Mouse (Mus musculus) MEL (cell line): ENCODE results near the gene Zfyve9. TPM values are rescaled to one million over a fixed set of nuclear protein-coding genes. Genes with fewer than 3 reads are reported as not detected.

Source experiments
- DNase-seq: peaks from one replicate; pipeline ENCODE4 v3.0.0; 2011; ENCODE audit warnings: low read depth, low spot score
- H3K27ac ChIP-seq: 2 replicates; pipeline ENCODE4 v1.5.1; 2012; ENCODE audit warnings: low read depth, mild to moderate bottlenecking, control low read depth, low read length, moderate library complexity; ENCODE audit not compliant: control insufficient read depth
- H3K27me3 ChIP-seq, 2 experiments: fragments of 150-350 bp in 1 of 2; sonication (generic) in 1 of 2; 2 replicates each; pipeline ENCODE4 v1.6.1; 2012; ENCODE audit warnings: low read length in 2 of 2, mild to moderate bottlenecking in 2 of 2, improper control_type of control experiment in 1 of 2, moderate library complexity in 1 of 2; ENCODE audit not compliant: insufficient read depth in 2 of 2, control insufficient read depth in 1 of 2
- H3K36me3 ChIP-seq, 2 experiments: 2 replicates each; pipeline ENCODE4 v1.6.1; 2012 to 2014; ENCODE audit warnings: low read length in 2 of 2, improper control_type of control experiment in 1 of 2, inconsistent platforms in 1 of 2, mild to moderate bottlenecking in 1 of 2; ENCODE audit not compliant: insufficient read depth in 2 of 2, control insufficient read depth in 1 of 2
- H3K4me1 ChIP-seq, 2 experiments: fragments of 150-350 bp in 1 of 2; sonication (generic) in 1 of 2; 2 replicates each; pipeline ENCODE4 v1.6.1; 2012; ENCODE audit warnings: low read length in 2 of 2, improper control_type of control experiment in 1 of 2, mild to moderate bottlenecking in 1 of 2; ENCODE audit not compliant: insufficient read depth in 2 of 2, control insufficient read depth in 1 of 2
- H3K4me3 ChIP-seq, 2 experiments: fragments of 150-350 bp in 1 of 2; sonication (generic) in 1 of 2; 2 replicates each; pipeline ENCODE4 v1.5.1; 2012; ENCODE audit warnings: low read depth in 2 of 2, low read length in 2 of 2, mild to moderate bottlenecking in 2 of 2, moderate library complexity in 2 of 2, control low read depth in 1 of 2, improper control_type of control experiment in 1 of 2; ENCODE audit not compliant: control insufficient read depth in 1 of 2, insufficient read depth in 1 of 2
- H3K79me2 ChIP-seq: 2 replicates; pipeline ENCODE4 v1.6.1; 2012; ENCODE audit warnings: mild to moderate bottlenecking, low read length, moderate library complexity; ENCODE audit not compliant: control insufficient read depth, poor library complexity, insufficient read depth
- H3K9ac ChIP-seq: 2 replicates; pipeline ENCODE4 v1.6.1; 2012; ENCODE audit warnings: low read depth, mild to moderate bottlenecking, control low read depth, low read length, moderate library complexity; ENCODE audit not compliant: control insufficient read depth, poor library complexity, severe bottlenecking
- H3K9me3 ChIP-seq: fragments of 150-350 bp; sonication (generic); replicated peaks from 2 replicates; pipeline ENCODE4 v1.6.1; 2012; ENCODE audit warnings: mild to moderate bottlenecking, low read length, improper control_type of control experiment, moderate library complexity; ENCODE audit not compliant: insufficient read depth
- BHLHE40 ChIP-seq: IDR thresholded peaks from 2 replicates; pipeline ENCODE4 v1.6.1; 2012; ENCODE audit warnings: low read depth, mild to moderate bottlenecking, inconsistent platforms, low read length, improper control_type of control experiment, borderline replicate concordance
- CHD1 ChIP-seq: IDR thresholded peaks from 2 replicates; pipeline ENCODE4 v1.6.1; 2012; ENCODE audit warnings: low read depth, mild to moderate bottlenecking, inconsistent platforms, low read length, improper control_type of control experiment
- CHD2 ChIP-seq: IDR thresholded peaks from 2 replicates; pipeline ENCODE4 v1.6.1; 2011; ENCODE audit warnings: low read length, improper control_type of control experiment
- CTCF ChIP-seq, 3 experiments: IDR thresholded peaks in 2 of 3; conservative IDR thresholded peaks in 1 of 3; 2 replicates each; pipeline ENCODE4 v1.5.1; 2011 to 2012; ENCODE audit warnings: low read length in 3 of 3, low read depth in 2 of 3, mild to moderate bottlenecking in 2 of 3, improper control_type of control experiment in 1 of 3, inconsistent platforms in 1 of 3, mixed read lengths in 1 of 3, moderate library complexity in 1 of 3; ENCODE audit not compliant: control insufficient read depth in 1 of 3, insufficient read depth in 1 of 3, poor library complexity in 1 of 3, severe bottlenecking in 1 of 3
- E2F4 ChIP-seq: IDR thresholded peaks from 2 replicates; pipeline ENCODE4 v1.6.1; 2011; ENCODE audit warnings: low read depth, low read length, improper control_type of control experiment, borderline replicate concordance
- ELF1 ChIP-seq: IDR thresholded peaks from 2 replicates; pipeline ENCODE4 v1.6.1; 2014; ENCODE audit warnings: low read depth, mild to moderate bottlenecking, inconsistent platforms, low read length, improper control_type of control experiment, moderate library complexity
- ETS1 ChIP-seq: IDR thresholded peaks from 2 replicates; pipeline ENCODE4 v1.6.1; 2012; ENCODE audit warnings: low read depth, mild to moderate bottlenecking, inconsistent platforms, low read length, improper control_type of control experiment, moderate library complexity
- MYB ChIP-seq: IDR thresholded peaks from 2 replicates; pipeline ENCODE4 v1.6.1; 2011; ENCODE audit warnings: mild to moderate bottlenecking, low read depth, low read length, improper control_type of control experiment
- MYC ChIP-seq: IDR thresholded peaks from 2 replicates; pipeline ENCODE4 v1.6.1; 2011; ENCODE audit warnings: low read depth, mild to moderate bottlenecking, low read length, improper control_type of control experiment, moderate library complexity
- NRF1 ChIP-seq: IDR thresholded peaks from 2 replicates; pipeline ENCODE4 v1.6.1; 2014; ENCODE audit warnings: low read depth, mild to moderate bottlenecking, inconsistent platforms, low read length, improper control_type of control experiment, moderate library complexity; ENCODE audit not compliant: poor library complexity, insufficient read depth, severe bottlenecking
- POLR2AphosphoS2 ChIP-seq: IDR thresholded peaks from 2 replicates; pipeline ENCODE4 v1.6.1; 2011; ENCODE audit warnings: low read length, improper control_type of control experiment
- POLR2AphosphoS5 ChIP-seq: IDR thresholded peaks from 2 replicates; pipeline ENCODE4 v1.6.1; 2012; ENCODE audit warnings: low read depth, borderline replicate concordance, mild to moderate bottlenecking, inconsistent platforms, low read length, moderate library complexity, mixed read lengths
- RAD21 ChIP-seq: IDR thresholded peaks from 2 replicates; pipeline ENCODE4 v1.6.1; 2011; ENCODE audit warnings: mild to moderate bottlenecking, low read depth, low read length, improper control_type of control experiment
- RCOR1 ChIP-seq: IDR thresholded peaks from 2 replicates; pipeline ENCODE4 v1.6.1; 2012; ENCODE audit warnings: low read depth, mild to moderate bottlenecking, inconsistent platforms, low read length, improper control_type of control experiment
- SMC3 ChIP-seq: IDR thresholded peaks from 2 replicates; pipeline ENCODE4 v1.6.1; 2011; ENCODE audit warnings: low read depth, low read length, improper control_type of control experiment
- USF1 ChIP-seq: IDR thresholded peaks from 2 replicates; pipeline ENCODE4 v1.6.1; 2014; ENCODE audit warnings: low read depth, mild to moderate bottlenecking, inconsistent platforms, low read length, improper control_type of control experiment, moderate library complexity
- USF2 ChIP-seq, 2 experiments: IDR thresholded peaks; 2 replicates each; pipeline ENCODE4 v1.6.1; 2011 to 2012; ENCODE audit warnings: improper control_type of control experiment in 2 of 2, low read length in 2 of 2, borderline replicate concordance in 1 of 2, inconsistent platforms in 1 of 2, low read depth in 1 of 2, mild to moderate bottlenecking in 1 of 2; ENCODE audit not compliant: insufficient read depth in 1 of 2
- ZC3H11A ChIP-seq: IDR thresholded peaks from 2 replicates; pipeline ENCODE4 v1.6.1; 2012; ENCODE audit warnings: low read depth, mild to moderate bottlenecking, inconsistent platforms, low read length, improper control_type of control experiment
- ZKSCAN1 ChIP-seq: IDR thresholded peaks from 2 replicates; pipeline ENCODE4 v1.6.1; 2012; ENCODE audit warnings: low read depth, mild to moderate bottlenecking, inconsistent platforms, low read length, improper control_type of control experiment, moderate library complexity
- ZMIZ1 ChIP-seq: IDR thresholded peaks from 2 replicates; pipeline ENCODE4 v1.6.1; 2012; ENCODE audit warnings: low read depth, mild to moderate bottlenecking, inconsistent platforms, low read length, improper control_type of control experiment, moderate library complexity
- polyA plus RNA-seq, 2 experiments: library from polyadenylated mRNA; stranded (reverse) in 1 of 2; unstranded in 1 of 2; fragments of >175 nt in 1 of 2; fragments of >200 nt in 1 of 2; gene quantifications; 2 replicates each; pipeline versions ENCODE4 v1.2.1 to v1.2.4; 2012; ENCODE audit warnings: low replicate concordance in 2 of 2, low read depth in 1 of 2; ENCODE audit not compliant: insufficient read length in 2 of 2, insufficient read depth in 1 of 2, missing spikeins in 1 of 2
- total RNA-seq: library from RNA; depleted of rRNA; stranded (reverse); fragments of 300-350 nt; gene quantifications from 2 replicates; pipeline ENCODE4 v1.2.3, GENCODE M21; 2012

The Zfyve9 gene
- total and polyA plus RNA-seq, 3 experiments, result 0.14 TPM; not detected in 2

GRCm38 (mm10) chr4:108696934-108697333, 83.7 kb downstream of the Zfyve9 start:
- no peak overlapping the region for H3K27ac ChIP-seq
- H3K9me3 ChIP-seq, result no peaks in the 10 kb centered on the region
- no peak overlapping the region for H3K4me3 ChIP-seq
- no peak overlapping the region for H3K9ac ChIP-seq
- H3K79me2 ChIP-seq, result no peaks in the 10 kb centered on the region
- H3K27me3 ChIP-seq, result peaks cover 5 to 17% of the 10 kb centered on the region in 2 experiments
- TF ChIP-seq CHD1 (no peak), RAD21 (peak; percentile 79), ETS1 (no peak), BHLHE40 (no peak), ZKSCAN1 (no peak), CTCF (IDR thresholded peaks at IDR 0.05 in 2 of 3, conservative IDR thresholded peaks at IDR 0.05 in 1 of 3; ENCODE audit: control insufficient read depth in 1 of 3, insufficient read depth in 1 of 3, low read depth in 2 of 3, low read length in 3 of 3, poor library complexity in 1 of 3, severe bottlenecking in 1 of 3) (peak; percentile 53 to 78 (median 76)), POLR2AphosphoS5 (no peak), ELF1 (no peak), ZC3H11A (peak; percentile 46), RCOR1 (no peak), SMC3 (peak; percentile 59), MYC (no peak), ZMIZ1 (no peak), NRF1 (no peak), POLR2AphosphoS2 (no peak), E2F4 (no peak), MYB (no peak), CHD2 (no peak)
- H3K36me3 ChIP-seq, result no peaks in the 10 kb centered on the region
- no peaks in the 10 kb centered on the region for H3K4me1 ChIP-seq
- peak; percentile 61 for DNase-seq

- 0 out of 4 replicates have a peak, but pooled peaks of 1 of the 2 experiments have one; percentile 49 for TF ChIP-seq USF2 (IDR thresholded peaks at IDR 0.05; ENCODE audit: borderline replicate concordance in 1 of 2, insufficient read depth in 1 of 2, low read depth in 1 of 2, low read length in 2 of 2)
- peak; percentile 88 for TF ChIP-seq USF1
- no peak for TF ChIP-seq ZC3H11A
- TF ChIP-seq ZMIZ1, result no peak
- no peaks in the 10 kb centered on the region; a peak in 1 of 4 replicates for H3K36me3 ChIP-seq
- peaks cover 11 to 17% of the 10 kb centered on the region in 2 experiments for H3K27me3 ChIP-seq
- peak; percentile 35 for DNase-seq
- no peaks in the 10 kb centered on the region for H3K4me1 ChIP-seq
- no peak overlapping the region for H3K4me3 ChIP-seq
- H3K27ac ChIP-seq, result no peak overlapping the region
- no peaks in the 10 kb centered on the region for H3K9me3 ChIP-seq
- no peaks in the 10 kb centered on the region for H3K79me2 ChIP-seq
- H3K9ac ChIP-seq, result no peak overlapping the region
Observed at GRCm38 (mm10) chr4:108691469-108691868, 89.1 kb downstream of the Zfyve9 start.
